Mouse (Mus musculus): ENCODE results near the gene Agrp.

Agrp gene

DNA sequence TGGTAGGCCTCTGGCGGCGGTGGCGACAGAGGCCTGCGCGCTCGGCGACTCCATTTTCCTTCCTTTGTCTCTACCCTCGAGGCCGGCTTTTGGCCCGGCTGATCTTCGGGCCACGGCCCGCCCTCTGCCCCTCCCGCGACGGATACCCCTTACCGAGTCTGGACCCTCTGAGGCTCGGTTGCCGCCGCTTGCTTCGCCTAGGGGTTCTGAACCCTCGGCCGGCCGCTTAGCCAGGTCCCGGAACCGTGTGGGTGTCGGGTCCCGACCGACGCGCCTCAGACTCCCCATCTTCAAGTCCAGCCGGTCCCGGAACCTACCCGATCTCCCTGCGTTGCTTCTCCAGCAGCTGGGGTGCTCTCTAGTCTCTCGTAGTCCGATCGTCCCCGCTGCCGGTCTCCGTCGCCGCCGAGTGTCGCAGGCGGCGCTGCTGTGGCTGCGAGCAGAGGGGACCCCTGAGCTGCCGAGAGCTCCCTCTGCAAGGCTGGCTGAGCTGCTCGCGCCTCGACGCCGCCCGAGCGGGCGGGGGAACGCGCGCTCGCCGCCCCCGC lies at the start of gene Agrp:
Gene Agrp, minus strand, starts transcription at position 431 of the 548 bp plus-strand sequence.
- in situ Hi-C loops (cut with MboI; ENCODE audit: low sequenced_read_pairs): no loop called here

DNA sequence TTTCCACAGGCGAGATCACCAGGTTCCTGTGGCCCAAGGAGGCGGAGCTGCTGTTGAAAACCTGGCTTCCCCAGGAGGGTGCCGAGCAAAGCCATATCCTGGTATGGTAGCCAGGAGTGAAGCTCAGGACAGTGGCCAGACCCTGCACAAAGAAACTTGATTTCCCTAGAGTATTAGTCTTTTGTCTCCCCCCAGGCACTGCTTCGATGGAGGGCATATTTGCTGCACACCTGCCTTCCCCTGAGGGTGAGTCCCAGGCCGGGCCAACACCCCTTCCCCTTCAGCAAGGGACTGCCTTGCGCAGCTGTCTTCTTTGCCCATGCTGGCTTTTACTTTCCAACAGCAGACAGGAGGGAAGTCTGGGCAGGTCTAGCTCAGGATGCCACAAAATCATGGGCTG lies 49.4 kb upstream of the Agrp start:
- in situ Hi-C loops (cut with MboI; ENCODE audit: low sequenced_read_pairs): no loop called here

DNA sequence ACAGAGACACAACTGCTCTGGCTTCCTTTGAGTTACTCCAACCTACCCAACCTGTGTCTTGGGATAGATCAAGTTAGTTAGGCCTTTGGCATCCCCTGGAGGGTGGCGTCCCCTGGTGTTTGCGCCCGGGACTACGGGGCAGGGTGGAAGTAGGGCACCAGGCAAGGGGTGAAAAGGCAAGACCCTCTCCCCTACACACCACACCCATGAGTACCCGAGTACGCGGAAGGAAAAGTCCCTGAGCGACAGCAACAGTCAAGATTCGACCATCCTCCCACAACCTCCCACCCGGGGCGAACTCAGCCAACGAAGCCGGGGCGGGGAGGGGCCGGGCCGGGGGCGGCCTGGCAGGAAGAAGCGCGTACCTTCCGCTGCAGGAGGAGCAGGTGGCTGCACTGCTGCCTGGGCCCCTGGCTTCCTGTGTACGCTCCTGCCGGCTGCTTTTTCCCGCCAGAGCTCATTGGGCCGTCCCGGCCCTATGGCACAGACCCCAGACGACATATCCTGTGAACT lies 48.7 kb upstream of the Agrp start, which contains the start of gene Carmil2:
Gene Carmil2, plus strand, starts transcription at position 479 of the 513 bp plus-strand sequence.
- in situ Hi-C loops (cut with MboI; ENCODE audit: low sequenced_read_pairs): no loop called here

GRCm38 (mm10) chr8:105685325-105685724 lies 48.1 kb upstream of the Agrp start:
- in situ Hi-C loops (cut with MboI; ENCODE audit: low sequenced_read_pairs): no loop called here

DNA sequence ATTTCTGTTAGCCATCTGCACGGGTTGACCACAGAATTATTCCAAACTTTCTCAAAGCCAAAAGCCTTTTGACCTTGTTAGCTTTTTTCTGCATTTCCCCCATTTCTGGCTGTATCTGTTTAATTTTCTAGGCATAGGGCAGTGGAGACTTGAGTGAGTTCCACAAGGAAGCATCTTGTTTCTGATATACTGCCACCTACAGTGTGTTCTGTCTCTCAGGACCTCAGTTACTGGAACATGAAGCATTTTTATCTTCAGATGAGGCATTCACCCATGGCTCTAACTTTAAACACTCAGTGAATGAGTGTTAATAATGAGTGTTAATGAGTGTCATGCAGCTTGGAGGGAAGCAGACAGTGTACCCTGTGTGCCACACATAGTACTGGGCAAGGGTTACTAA lies 40.7 kb upstream of the Agrp start:
- in situ Hi-C loops (cut with MboI; ENCODE audit: low sequenced_read_pairs): no loop called here

DNA sequence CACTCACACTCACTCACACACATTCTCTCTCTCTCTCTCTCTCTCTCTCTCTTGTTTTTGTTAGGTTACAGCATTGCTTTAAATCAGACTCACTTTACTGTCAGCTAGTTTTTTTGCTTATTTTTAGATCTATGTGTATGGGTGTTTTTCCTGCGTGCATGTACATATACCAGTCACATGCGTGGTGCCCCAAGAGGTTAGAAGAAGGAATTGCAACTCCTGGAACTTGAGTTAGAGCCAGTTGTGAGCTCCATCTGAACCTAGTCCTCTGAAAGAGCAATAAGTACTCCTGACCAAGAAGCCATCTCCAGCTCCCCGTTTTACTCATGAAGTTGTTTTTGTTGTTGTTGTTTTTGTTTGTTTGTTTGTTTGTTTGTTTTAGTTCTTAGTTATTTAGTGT lies 24.0 kb upstream of the Agrp start:
- in situ Hi-C loops (cut with MboI; ENCODE audit: low sequenced_read_pairs): no loop called here

DNA sequence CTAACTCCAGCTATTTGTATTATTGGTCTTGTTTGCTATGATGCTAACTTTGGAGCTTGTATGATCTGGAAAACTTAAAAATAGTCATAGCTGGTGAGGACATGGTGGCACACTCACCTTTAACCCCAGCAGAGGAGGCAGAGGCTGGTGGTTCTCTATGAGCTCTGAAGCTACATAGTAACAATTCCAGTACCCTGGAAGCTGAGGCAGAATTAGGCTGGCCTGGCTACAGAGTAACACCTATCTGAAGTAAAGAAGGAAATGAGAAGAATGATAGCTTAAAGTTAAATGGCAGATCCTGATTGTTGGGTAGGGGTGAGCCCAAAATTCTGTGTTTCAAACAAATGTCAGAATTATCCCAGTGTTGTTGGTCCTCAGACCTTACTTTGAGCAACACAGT lies 20.4 kb upstream of the Agrp start:
- in situ Hi-C loops (cut with MboI; ENCODE audit: low sequenced_read_pairs): no loop called here

GRCm38 (mm10) chr8:105648929-105649328 lies 11.7 kb upstream of the Agrp start:
- in situ Hi-C loops (cut with MboI; ENCODE audit: low sequenced_read_pairs): no loop called here

DNA sequence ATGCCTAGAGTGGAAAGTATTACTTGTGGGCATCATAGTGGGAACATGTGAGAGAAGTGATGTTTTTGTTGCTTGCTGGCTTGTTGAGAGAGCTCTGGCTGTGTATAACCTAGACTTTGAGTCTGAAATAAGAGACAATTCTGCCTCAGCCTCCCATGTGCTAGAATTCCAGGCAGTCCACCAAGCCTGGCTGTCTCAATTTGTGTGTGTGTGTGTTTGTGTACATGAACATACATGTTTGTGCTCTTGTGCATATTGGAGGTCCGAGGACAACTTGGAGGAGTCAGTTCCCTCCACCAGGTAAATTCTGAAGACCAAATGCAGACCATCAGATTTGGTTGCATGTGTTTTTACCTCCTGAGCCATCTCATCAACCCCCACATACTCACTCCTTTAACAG lies 8.0 kb upstream of the Agrp start:
- in situ Hi-C loops (cut with MboI; ENCODE audit: low sequenced_read_pairs): no loop called here

DNA sequence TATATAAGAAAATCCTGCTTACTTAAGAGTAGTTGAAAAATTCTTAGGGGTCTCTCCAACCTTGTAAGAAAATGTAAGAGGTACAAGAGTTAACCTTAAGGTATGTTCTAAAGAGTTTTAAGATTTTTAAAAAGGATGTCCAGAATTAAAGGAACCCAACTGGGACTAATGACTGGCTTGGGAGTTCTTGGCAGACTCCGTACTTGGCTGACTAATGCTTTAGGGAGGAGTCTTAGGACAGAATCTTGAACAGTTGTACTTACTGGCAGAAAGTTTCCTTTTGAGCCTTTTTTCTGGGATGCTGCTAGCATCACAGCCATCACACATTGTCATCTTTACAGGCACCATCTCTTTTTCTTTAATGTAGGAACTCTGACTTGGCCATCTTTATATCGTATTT lies 3.3 kb upstream of the Agrp start:
- in situ Hi-C loops (cut with MboI; ENCODE audit: low sequenced_read_pairs): no loop called here

DNA sequence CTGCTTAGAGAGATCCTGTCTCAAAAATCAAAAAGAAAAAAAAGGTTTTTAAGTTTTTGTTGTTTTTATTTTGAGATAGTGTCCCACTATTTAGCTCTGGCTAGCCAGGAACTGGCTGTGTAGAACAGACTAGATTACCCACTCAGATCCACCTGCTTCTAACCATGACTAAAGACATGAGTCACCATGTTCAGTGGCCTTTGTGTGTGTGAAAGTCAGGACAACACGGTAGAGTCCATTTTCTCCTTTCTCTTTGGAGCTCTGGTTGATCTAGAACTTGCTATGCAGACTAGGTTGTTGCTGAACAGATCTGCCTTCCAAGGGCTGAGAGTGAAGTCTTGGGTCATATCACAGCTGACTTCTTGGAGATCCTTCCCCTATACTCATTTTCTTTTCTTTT lies 2.6 kb upstream of the Agrp start:
- in situ Hi-C loops (cut with MboI; ENCODE audit: low sequenced_read_pairs): no loop called here

DNA sequence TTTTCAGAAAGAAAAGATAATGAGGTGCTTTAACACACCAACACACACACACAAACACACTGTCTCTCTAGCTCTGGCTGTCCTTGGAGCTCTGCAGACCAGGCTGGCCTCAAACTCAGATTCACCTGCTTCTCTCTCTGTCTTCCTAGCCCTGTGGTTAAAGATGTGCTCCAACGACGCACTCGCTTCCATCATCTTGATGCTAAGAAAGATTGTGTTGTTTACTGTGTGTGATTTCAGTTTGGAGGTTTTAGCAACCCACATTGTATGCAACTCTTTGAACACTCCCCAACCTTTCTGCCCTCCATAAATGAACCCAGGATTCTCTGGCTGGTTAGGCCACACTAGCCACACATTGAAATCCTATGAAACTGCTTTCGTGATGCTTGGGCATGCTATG lies 1.3 kb upstream of the Agrp start:
- in situ Hi-C loops (cut with MboI; ENCODE audit: low sequenced_read_pairs): no loop called here

DNA sequence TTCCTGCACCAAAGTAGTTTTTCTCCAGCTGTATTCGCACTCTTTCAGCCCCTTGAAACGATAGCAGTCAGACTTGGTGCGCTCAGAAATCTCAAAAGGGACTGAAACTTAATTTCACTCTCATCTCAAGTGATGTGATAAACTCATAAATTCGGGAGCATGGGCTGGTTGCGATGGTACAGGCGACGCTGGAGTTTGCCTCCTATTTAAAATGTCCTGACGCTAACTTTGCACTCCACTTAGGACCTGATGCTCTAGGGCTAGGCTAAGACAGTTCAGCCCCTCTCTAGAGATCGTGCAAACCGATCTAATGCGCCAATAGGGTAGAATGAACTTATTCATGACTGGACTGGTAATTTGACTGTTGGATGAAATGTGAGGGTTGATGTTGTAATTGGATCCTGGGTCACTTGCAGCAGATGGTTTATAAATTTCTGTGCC lies 428 bp upstream of the Agrp start:
- in situ Hi-C loops (cut with MboI; ENCODE audit: low sequenced_read_pairs): no loop called here

GRCm38 (mm10) chr8:105636018-105636962 lies 903 bp downstream of the Agrp start, which contains the start of gene Ctcf:
Ctcf (plus strand) TSS chr8:105636568.
- in situ Hi-C loops (cut with MboI; ENCODE audit: low sequenced_read_pairs): no loop called here

GRCm38 (mm10) chr8:105635481-105635880 lies 1.7 kb downstream of the Agrp start:
- in situ Hi-C loops (cut with MboI; ENCODE audit: low sequenced_read_pairs): no loop called here

DNA sequence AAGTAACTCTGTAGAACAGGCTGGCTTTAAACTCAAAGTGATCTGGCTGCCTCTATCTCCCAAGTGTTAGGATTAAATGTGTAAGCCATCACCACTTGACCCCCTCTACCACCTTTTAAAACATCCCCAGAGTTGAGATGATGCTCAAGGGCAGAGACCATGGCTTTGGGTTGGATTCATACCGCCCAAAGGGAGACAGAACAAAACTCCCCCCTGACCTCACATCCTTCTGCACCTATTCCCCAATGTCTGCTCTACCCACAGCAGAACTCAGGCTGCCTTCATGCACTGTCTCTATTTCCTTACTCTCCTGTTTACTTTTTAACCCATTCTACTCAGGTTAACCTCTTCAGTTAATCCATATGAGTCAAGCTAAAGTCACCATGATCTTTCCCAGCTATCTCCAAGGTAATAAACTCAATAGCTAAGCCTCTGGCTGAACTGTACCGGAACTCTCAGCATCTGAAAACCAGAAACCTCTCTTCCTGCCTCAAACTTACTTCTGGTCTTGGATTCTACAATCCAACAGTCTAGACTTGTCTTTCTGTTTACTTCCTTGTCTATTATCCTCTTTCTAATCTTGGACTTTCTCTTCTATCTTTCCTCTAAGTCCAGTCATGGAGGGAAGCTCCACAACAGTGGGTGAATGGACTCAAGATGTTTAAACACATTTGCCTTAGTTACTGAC lies 2.3 kb downstream of the Agrp start:
- in situ Hi-C loops (cut with MboI; ENCODE audit: low sequenced_read_pairs): no loop called here

- in situ Hi-C loops (cut with MboI; ENCODE audit: low sequenced_read_pairs): no loop called here
Measured at GRCm38 (mm10) chr8:105629337-105629736, 7.9 kb downstream of the Agrp start.

DNA sequence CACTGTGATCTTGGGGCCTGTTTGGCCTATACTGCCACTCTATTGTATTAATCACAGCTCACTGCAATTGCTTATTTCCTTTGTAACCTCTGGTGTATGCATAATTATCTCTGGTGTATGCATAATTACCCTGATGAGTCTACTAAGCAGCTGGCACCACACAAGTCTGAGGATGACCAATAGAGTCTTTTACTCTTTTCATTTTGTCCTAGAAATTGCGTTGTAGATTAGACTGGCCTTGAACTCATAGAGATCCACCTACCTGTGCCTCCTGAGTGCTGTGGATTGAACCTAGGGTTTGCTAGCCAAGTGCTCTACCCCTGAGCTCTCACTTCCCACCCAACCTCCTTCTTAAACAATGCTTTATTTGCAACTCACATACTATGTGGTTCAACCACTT lies 11.1 kb downstream of the Agrp start:
- in situ Hi-C loops (cut with MboI; ENCODE audit: low sequenced_read_pairs): no loop called here

- in situ Hi-C loops (cut with MboI; ENCODE audit: low sequenced_read_pairs): no loop called here
Measured at GRCm38 (mm10) chr8:105624831-105625230, 12.4 kb downstream of the Agrp start.

GRCm38 (mm10) chr8:105624401-105624800 lies 12.8 kb downstream of the Agrp start:
- in situ Hi-C loops (cut with MboI; ENCODE audit: low sequenced_read_pairs): no loop called here

- in situ Hi-C loops (cut with MboI; ENCODE audit: low sequenced_read_pairs): no loop called here
Measured at GRCm38 (mm10) chr8:105623679-105624245, 13.4 kb downstream of the Agrp start.

Data from CH12F3 (cell line).